Mouse (Mus musculus) spleen, adult 2 months (tissue): ENCODE measurements around the gene Slc38a1. TPM values are rescaled to one million over a fixed set of nuclear protein-coding genes. Genes with fewer than 3 reads are reported as not detected.

Experiments
- DNase-seq, 2 experiments: peaks; one replicate each; pipeline versions ENCODE4 v3.0.0 to v3.0.0-alpha.2; 2012 to 2021; ENCODE audit warnings: low spot score in 2 of 2, low read depth in 1 of 2
- H3K27ac ChIP-seq: fragments of 200-500 bp; 2 replicates; pipeline ENCODE4 v1.5.1; 2012; ENCODE audit warnings: low read length, inconsistent platforms; ENCODE audit not compliant: insufficient read depth
- H3K27me3 ChIP-seq: fragments of 200-500 bp; 2 replicates; pipeline ENCODE4 v1.6.1; 2012; ENCODE audit warnings: mild to moderate bottlenecking, moderate library complexity, low read length, inconsistent platforms; ENCODE audit not compliant: control insufficient read depth, insufficient read depth
- H3K36me3 ChIP-seq: fragments of 200-500 bp; 2 replicates; pipeline ENCODE4 v1.6.1; 2012; ENCODE audit warnings: mild to moderate bottlenecking, low read length, inconsistent platforms; ENCODE audit not compliant: control insufficient read depth, insufficient read depth
- H3K4me1 ChIP-seq: fragments of 200-500 bp; 2 replicates; pipeline ENCODE4 v1.6.1; 2011; ENCODE audit warnings: inconsistent platforms; ENCODE audit not compliant: control insufficient read depth, insufficient read depth, insufficient read length
- H3K4me3 ChIP-seq: fragments of 200-500 bp; 2 replicates; pipeline ENCODE4 v1.5.1; 2011; ENCODE audit warnings: mild to moderate bottlenecking, inconsistent platforms; ENCODE audit not compliant: insufficient read depth, insufficient read length; ENCODE audit errors: extremely low read depth
- CTCF ChIP-seq: fragments of 200-500 bp; IDR thresholded peaks from 2 replicates; pipeline ENCODE4 v1.5.1; 2011; ENCODE audit warnings: mild to moderate bottlenecking, inconsistent platforms; ENCODE audit not compliant: insufficient read depth, insufficient read length, insufficient replicate concordance; ENCODE audit errors: extremely low read depth
- POLR2A ChIP-seq: fragments of 200-500 bp; IDR thresholded peaks from 2 replicates; pipeline ENCODE4 v1.6.1; 2011; ENCODE audit warnings: low read depth, low read length, inconsistent platforms
- WGBS: fragments of 180-500 bp; shearing (Covaris S2); methylation state at CpG from one replicate; pipeline ENCODE4 v1.1.7; 2018; 5-methylcytosine and 5-hydroxymethylcytosine counted together
- polyA plus RNA-seq: library from polyadenylated mRNA; depleted of rRNA; stranded (reverse); fragments of >200 nt; gene quantifications from 2 replicates; pipeline ENCODE4 v1.2.3, GENCODE M21; 2012; rRNA removed

Gene Slc38a1
- polyA plus RNA-seq, 1 experiment = 44.4 TPM

GRCm38 (mm10) chr15:96537272-96537671 is 105.4 kb downstream of the Slc38a1 start:
- Histone ChIP-seq H3K27ac (no peak overlapping the region), H3K4me3 (no peak overlapping the region)

DNA sequence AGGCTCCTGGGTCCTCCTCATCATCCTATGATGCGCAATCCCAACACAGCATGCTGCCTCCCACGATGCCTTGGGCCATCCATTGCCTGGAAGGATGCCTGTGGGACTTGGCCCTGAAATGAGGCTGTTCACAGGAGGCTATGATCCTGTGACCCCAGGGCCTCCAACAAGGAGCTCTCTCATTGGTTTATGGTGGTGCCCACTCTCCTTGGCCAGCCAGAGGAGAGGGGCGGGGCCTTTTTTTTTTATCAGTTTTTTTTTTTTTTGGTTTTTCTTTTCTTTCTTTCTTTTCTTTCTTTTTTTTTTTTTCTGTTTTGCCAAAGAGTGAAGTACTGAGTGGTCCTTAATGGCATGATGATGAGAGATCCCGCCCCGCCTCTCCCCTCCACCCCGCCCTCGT is 106.3 kb downstream of the Slc38a1 start:
- H3K27me3 ChIP-seq = no peaks in the 10 kb centered on the region
- H3K27ac ChIP-seq = no peak overlapping the region
- TF ChIP-seq CTCF (no peak), POLR2A (no peak)
- DNase-seq = no peak
- H3K36me3 ChIP-seq = no peaks in the 10 kb centered on the region
- WGBS = 97% methylated on average over 7 of the region's 7 CpGs
- H3K4me3 ChIP-seq = no peak overlapping the region
- no peaks in the 10 kb centered on the region for H3K4me1 ChIP-seq

More at GRCm38 (mm10) chr15:96537272-96537671, 105.4 kb downstream of the Slc38a1 start:
- 93% methylated on average over 11 of the region's 11 CpGs for WGBS
- no peaks in the 10 kb centered on the region for H3K4me1 ChIP-seq
- H3K36me3 ChIP-seq = no peaks in the 10 kb centered on the region
- DNase-seq = no peak
- TF ChIP-seq POLR2A (no peak), CTCF (no peak)
- H3K27me3 ChIP-seq = no peaks in the 10 kb centered on the region

GRCm38 (mm10) chr15:96527686-96528085 is 115.0 kb downstream of the Slc38a1 start:
- Histone ChIP-seq H3K36me3 (no peaks in the 10 kb centered on the region), H3K4me1 (no peaks in the 10 kb centered on the region), H3K4me3 (no peak overlapping the region), H3K27ac (no peak overlapping the region), H3K27me3 (no peaks in the 10 kb centered on the region)
- DNase-seq = no peak
- 39% methylated on average over 6 of the region's 6 CpGs for WGBS
- TF ChIP-seq POLR2A (no peak), CTCF (no peak)

GRCm38 (mm10) chr15:96524239-96524738 is 118.4 kb downstream of the Slc38a1 start:
- Histone ChIP-seq H3K27me3 (no peaks in the 10 kb centered on the region), H3K27ac (no peak overlapping the region), H3K4me1 (no peaks in the 10 kb centered on the region), H3K36me3 (no peaks in the 10 kb centered on the region), H3K4me3 (no peak overlapping the region)
- no peak for DNase-seq
- WGBS = 84% methylated on average over 9 of the region's 9 CpGs
- TF ChIP-seq CTCF (no peak), POLR2A (no peak)

Other genes with a start within 250 kb of the Slc38a1 start
- gene Scaf11, start 182.1 kb downstream of the Slc38a1 start, polyA plus RNA-seq = 16.3 and 20.3 TPM in 2 replicates
- 25.9 and 28.5 TPM in 2 replicates for gene Slc38a2, start 56.8 kb upstream of the Slc38a1 start, polyA plus RNA-seq